Mouse (Mus musculus): ENCODE data around the gene Abca5.
A peak's percentile ranks its signal among the peaks of the same experiment; 100 is the strongest.
"Not testable (repeated sequence)": the region's sequence is repeated elsewhere in the genome, so short reads cannot be mapped to it uniquely, and the experiment has no call there.

Gene Abca5

GRCm38 (mm10) chr11:110337289-110338245 is at the start of gene Abca5:
Gene Abca5, minus strand, starts transcription at chr11:110337716.
- peak; percentile 53 for DNase-seq (ENCODE audit: extremely low spot score, low read depth, low spot score)

GRCm38 (mm10) chr11:110385487-110385886 is 48.0 kb upstream of the Abca5 start:
- DNase-seq (ENCODE audit: extremely low spot score, low read depth, low spot score): no peak

GRCm38 (mm10) chr11:110380310-110380668 is 42.8 kb upstream of the Abca5 start:
- DNase-seq (ENCODE audit: extremely low spot score, low read depth, low spot score): no peak

GRCm38 (mm10) chr11:110379661-110380309 is 42.3 kb upstream of the Abca5 start:
- no peak for DNase-seq (ENCODE audit: extremely low spot score, low read depth, low spot score)

GRCm38 (mm10) chr11:110374036-110374435 is 36.5 kb upstream of the Abca5 start:
- no peak for DNase-seq (ENCODE audit: extremely low spot score, low read depth, low spot score)

GRCm38 (mm10) chr11:110372266-110372954 is 34.9 kb upstream of the Abca5 start:
- no peak for DNase-seq (ENCODE audit: extremely low spot score, low read depth, low spot score)

- DNase-seq (ENCODE audit: extremely low spot score, low read depth, low spot score): no peak
Observed at GRCm38 (mm10) chr11:110371827-110372226, 34.3 kb upstream of the Abca5 start.

GRCm38 (mm10) chr11:110369312-110370019 is 31.9 kb upstream of the Abca5 start:
- DNase-seq (ENCODE audit: extremely low spot score, low read depth, low spot score): no peak

- no peak for DNase-seq (ENCODE audit: extremely low spot score, low read depth, low spot score)
Observed at GRCm38 (mm10) chr11:110367638-110368037, 30.1 kb upstream of the Abca5 start.

- no peak for DNase-seq (ENCODE audit: extremely low spot score, low read depth, low spot score)
Observed at GRCm38 (mm10) chr11:110366902-110367301, 29.4 kb upstream of the Abca5 start.

GRCm38 (mm10) chr11:110365016-110365415 is 27.5 kb upstream of the Abca5 start:
- DNase-seq (ENCODE audit: extremely low spot score, low read depth, low spot score): no peak

- DNase-seq (ENCODE audit: extremely low spot score, low read depth, low spot score): no peak
Observed at GRCm38 (mm10) chr11:110357756-110358551, 20.4 kb upstream of the Abca5 start.

GRCm38 (mm10) chr11:110355131-110355530 is 17.6 kb upstream of the Abca5 start:
- DNase-seq (ENCODE audit: extremely low spot score, low read depth, low spot score): not testable (repeated sequence)

GRCm38 (mm10) chr11:110354261-110354660 is 16.7 kb upstream of the Abca5 start:
- DNase-seq (ENCODE audit: extremely low spot score, low read depth, low spot score): no peak

GRCm38 (mm10) chr11:110348170-110348569 is 10.7 kb upstream of the Abca5 start:
- no peak for DNase-seq (ENCODE audit: extremely low spot score, low read depth, low spot score)

GRCm38 (mm10) chr11:110347768-110348167 is 10.3 kb upstream of the Abca5 start:
- DNase-seq (ENCODE audit: extremely low spot score, low read depth, low spot score): no peak

- DNase-seq (ENCODE audit: extremely low spot score, low read depth, low spot score): no peak
Observed at GRCm38 (mm10) chr11:110336814-110337288, 665 bp downstream of the Abca5 start.

GRCm38 (mm10) chr11:110330093-110330492 is 7.4 kb downstream of the Abca5 start:
- DNase-seq (ENCODE audit: extremely low spot score, low read depth, low spot score): no peak

GRCm38 (mm10) chr11:110322266-110322665 is 15.2 kb downstream of the Abca5 start:
- no peak for DNase-seq (ENCODE audit: extremely low spot score, low read depth, low spot score)

Measured in hindlimb bud, embryonic 11.5 days (tissue).